Mouse (Mus musculus) kidney, adult 11 months (tissue): ENCODE measurements around the gene Cryzl1.

Source experiments
- DNase-seq: peaks from one replicate; pipeline ENCODE4 v3.0.0; 2022

Cryzl1 gene

DNA sequence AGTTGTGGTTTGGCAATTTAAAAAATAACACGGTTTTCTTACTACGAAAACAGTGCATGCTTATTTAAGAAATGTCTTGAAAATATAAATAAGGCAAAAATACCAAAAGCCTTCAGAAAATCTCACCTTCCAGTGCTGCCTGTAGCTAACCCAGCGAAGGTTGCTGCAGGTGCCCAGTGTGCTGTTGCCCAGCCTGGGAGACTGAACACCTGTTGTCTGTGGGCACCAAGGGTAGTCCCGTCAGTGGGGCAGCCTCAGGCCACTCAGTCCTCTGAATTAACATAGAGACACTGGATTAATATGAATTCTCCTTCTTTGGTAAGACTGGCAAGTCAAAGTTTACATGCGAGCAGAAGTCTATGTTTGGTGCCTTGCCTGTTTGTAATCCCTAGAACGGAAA, 9.7 kb upstream of the Cryzl1 start:
- DNase-seq = no peak

GRCm38 (mm10) chr16:91736046-91736816, 7.5 kb upstream of the Cryzl1 start:
- peak; percentile 22 for DNase-seq

DNA sequence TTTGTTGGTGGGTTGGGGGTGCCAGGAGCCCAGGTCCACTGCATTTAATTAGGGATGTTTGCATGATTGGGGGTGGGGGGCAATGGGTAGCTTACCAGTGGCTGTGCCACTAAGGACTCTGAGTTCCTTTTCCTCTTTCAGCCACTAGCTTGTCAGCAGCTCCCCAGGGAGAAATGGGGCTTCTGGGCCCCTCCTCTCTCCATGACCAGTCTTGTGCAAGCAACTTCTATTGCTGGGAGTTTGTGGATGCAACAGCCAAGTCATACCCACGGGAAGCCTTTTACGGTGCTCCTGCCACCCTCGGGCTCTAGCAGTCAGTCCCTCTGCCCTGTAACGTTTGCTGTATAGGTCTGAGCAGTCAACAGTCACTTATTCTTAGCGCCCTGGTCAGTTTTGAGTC, 6.0 kb upstream of the Cryzl1 start:
- DNase-seq = no peak

GRCm38 (mm10) chr16:91732816-91733215, 4.0 kb upstream of the Cryzl1 start:
- DNase-seq = no peak

DNA sequence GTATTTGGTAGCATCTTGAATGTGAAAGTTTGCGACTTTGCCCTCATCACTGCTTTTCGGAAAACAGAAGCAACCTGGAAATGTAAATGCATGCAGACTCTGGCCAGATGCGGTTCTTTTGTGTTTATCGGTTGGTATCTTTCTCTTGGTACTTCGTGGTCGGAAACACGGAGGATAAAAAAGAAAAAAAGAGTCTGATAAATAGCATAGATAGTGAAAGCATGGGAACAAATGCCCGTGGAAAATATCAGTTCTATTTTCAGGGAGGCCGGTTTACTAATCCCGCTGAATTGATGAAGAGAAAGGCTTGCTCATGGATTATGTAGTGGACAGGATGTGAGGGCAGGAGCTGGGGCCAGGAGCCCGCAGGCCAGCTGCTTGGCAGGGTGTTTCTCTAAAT, 1.7 kb upstream of the Cryzl1 start:
- no peak for DNase-seq

DNA sequence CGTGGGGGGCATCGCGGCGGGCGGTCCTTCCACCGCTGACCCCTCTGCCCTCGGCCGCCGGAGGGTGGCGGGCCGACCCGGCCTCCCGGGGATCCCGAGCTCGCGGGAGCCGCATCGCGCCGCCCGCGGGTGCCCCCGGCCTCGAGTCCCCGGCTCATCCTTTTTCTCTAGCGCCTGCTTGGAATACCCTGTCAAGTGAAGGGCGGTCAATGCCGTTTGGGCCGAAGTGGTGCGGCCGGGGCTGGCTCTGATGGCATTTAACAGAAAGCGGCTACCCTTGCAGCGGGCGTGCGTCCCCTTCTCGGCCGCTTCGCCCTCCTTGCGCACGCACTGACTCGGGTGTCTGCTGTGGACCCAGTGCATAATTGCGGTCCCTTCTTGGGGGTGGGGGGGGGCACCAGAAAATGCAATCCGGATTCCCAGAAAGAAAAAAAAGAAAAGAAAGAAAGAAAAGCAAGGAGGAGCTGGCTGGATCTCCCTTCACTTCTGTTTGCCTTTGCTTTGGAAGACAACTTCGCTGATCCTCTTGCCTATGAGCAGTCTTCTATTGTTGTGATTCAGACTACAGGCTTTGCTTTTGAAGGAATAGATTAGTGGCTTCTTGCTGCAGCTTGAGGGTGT, 1.2 kb upstream of the Cryzl1 start:
- DNase-seq = peak; percentile 28

GRCm38 (mm10) chr16:91729066-91729482, 299 bp upstream of the Cryzl1 start, which contains the start of gene Itsn1:
Gene Itsn1 (plus strand): TSS chr16:91729281.
- DNase-seq = peak; percentile 98

GRCm38 (mm10) chr16:91727433-91727832, 1.3 kb downstream of the Cryzl1 start:
- peak; percentile 19 for DNase-seq

GRCm38 (mm10) chr16:91724247-91724646, 4.5 kb downstream of the Cryzl1 start:
- DNase-seq = peak; percentile 65

DNA sequence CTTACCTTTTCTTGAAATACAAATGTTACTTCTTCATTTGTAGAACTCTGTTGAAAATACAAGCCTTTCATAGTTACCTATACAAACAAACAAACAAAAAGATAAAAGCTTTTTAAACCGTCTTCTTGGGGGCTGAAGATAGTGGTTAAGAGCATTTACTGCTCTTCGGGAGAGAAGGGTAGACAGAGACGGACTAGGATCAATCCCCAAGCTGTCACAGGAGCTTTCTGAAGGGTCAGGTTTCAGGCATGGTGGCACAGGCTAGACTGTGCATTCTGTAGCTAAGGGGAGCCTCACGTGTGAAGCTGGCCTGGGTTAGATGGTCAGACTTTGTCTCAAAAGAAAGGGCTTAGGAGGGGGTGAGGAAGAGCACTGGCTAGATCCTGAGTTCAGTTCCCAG, 11.4 kb downstream of the Cryzl1 start:
- no peak for DNase-seq

DNA sequence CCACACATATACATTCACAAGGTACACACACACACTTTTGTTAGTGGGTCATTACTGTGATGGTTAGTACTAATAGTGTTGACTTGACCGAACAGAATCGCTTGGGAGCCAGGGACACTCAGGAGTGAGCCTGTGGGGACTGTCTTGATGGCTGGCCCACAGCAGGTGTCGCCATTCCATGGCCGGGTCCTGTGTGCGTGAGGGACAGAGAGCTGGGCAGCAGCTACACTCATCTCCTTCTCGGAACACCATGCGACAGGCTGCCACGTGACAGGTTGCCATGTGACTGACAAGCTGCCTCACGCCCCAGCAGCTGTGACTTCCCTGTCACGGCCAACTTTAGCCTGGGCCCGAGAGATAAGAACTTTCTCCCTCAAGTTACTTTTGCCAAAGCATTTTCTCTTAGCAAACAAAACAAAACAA, 11.8 kb downstream of the Cryzl1 start:
- no peak for DNase-seq

DNA sequence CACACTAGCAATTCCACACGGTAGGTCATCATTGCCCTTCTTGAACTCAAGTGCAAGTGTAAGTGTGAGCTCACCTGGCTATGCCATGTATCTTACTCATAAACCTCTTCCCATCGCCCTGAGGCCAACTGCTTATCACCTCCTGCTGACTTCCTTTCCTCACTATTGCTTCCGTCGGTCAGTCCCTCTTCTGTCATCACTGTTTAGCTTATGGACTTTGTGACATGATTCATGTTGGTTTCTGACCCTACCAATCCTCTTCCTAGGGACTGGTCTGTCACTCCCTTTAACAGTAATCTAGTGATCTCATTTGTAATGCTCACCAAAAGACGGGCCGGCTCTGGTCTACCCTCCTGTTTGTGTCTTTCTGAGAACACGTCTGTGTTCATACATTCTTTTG, 18.5 kb downstream of the Cryzl1 start:
- no peak for DNase-seq

- no peak for DNase-seq
Measured at GRCm38 (mm10) chr16:91704603-91705340, 24.0 kb downstream of the Cryzl1 start.

DNA sequence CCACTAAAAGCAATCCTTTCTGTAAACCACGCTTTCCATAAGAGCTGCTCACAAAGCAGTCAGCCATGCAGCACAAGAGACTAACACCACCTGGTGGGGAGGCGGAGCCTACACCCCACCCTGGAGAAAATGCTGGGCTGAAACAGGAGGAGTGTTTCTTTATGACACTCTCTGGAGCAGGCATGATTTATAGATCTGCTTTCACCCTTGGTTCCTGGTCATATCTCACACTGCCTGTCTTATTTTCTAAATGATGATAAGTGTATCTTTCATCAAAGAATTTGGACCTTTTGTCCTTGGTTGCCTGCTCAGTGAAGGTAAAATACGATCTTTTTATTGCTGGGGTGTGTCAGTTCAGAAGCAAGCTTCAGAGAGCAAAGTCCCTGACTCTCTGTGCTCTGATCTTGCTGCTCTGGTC, 26.0 kb downstream of the Cryzl1 start:
- DNase-seq = no peak

- DNase-seq = no peak
Measured at GRCm38 (mm10) chr16:91701908-91702307, 26.9 kb downstream of the Cryzl1 start.

DNA sequence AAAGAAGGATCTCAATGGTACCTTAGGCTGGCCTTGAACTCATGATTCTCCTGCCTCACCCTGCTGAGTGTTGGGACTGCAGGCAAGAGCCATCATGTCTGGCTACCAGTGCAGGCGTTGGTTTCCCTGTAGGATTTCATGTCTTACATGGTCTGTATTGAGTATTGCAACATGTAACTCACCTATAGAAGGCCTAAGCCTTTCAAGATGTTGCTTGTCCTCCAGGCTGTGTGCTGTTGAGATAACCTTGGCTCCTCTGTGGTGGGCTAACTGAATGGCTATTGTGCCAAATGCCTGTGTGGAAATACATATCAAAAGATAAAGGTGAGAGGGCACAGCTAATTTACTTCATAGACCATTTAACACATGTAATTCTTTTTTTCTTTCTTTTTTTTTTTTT, 29.8 kb downstream of the Cryzl1 start:
- DNase-seq = no peak

DNA sequence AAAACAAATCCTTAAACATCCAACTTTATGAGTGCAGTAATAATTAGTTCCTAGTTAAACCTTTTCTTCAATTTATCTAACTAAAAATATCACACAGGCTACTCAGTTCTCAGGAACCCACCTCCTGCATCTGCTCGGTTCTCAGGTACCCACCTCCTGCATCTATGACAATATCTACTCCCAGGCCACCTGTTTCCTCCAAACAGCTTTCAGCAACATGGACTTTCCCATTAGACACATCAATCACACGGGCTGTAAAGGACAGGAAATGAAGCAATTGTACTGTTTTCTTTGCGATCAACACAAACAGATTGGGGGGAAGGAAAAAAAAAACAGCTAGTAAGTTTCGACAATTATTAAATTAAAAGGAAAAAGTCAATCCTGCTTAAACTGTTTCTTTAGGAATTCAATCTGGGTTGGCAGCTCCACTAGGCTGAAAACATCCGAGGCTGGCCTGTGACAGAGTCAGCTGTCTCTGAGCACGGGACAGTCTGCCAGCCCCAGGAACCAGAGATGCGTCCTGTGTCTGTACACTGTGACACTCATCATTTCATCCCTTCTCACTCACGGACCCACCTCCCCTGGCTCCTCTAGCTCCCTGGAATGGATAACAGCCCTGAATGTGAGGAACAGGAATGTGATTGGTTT, 33.5 kb downstream of the Cryzl1 start:
- no peak for DNase-seq

GRCm38 (mm10) chr16:91694455-91695084, 34.2 kb downstream of the Cryzl1 start:
- DNase-seq = peak; percentile 54

DNA sequence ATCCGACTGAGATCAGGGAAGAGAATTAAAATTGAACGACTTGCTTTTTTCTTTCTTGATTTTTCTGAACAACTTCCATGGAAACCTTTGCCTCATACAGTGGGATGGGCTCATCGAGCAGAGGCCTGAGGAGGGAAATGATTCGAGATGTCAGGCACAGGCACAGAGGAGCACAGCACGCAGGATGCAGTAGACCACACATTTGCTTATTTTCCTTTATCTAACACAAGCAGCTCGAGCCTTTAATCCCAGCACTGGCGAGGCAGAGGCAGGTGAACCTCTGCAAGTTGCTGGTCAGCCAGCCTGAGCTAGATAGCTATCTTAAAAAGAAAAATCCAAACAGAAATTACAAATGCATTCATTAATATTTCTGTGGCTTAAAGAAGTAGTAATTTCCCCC, 39.0 kb downstream of the Cryzl1 start:
- DNase-seq = no peak

DNA sequence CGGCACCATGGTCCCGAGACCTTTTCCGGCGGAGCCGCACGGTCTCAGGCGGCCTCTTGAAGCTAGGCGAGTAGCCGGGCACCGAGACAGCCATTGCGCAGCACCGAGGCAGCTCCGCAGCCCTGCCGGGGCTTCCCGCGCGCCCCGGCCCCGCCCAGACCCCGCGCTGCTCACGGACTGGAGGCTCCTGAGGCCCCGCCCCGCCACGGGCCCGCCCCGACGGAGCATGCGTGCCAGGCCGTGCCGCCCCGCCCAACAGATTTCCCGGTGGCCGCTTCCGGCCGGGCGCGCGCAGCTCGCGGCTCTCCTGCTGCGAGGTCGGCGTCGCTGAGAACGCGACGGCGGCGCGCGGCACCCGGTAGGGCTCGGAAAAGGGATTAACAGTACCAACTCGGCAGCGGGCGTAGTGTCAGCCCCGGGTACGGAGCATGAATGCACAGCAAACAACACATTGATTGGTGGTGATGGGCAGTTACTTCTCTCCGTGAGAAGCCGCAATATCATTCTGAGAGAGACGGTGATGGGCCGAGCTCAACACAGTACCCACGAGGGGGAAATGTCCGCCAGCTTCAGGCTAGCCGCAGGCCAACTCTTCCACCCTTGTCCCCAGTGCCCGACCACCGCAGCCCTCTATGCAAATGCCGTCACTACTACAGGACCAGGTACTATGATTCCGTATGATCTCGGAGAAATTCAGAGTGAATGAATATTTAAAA, 40.0 kb downstream of the Cryzl1 start, which contains the start of gene Donson:
Gene Donson (minus strand): TSS at position 152 of the 716 bp plus-strand sequence.
- DNase-seq = peak; percentile 84

DNA sequence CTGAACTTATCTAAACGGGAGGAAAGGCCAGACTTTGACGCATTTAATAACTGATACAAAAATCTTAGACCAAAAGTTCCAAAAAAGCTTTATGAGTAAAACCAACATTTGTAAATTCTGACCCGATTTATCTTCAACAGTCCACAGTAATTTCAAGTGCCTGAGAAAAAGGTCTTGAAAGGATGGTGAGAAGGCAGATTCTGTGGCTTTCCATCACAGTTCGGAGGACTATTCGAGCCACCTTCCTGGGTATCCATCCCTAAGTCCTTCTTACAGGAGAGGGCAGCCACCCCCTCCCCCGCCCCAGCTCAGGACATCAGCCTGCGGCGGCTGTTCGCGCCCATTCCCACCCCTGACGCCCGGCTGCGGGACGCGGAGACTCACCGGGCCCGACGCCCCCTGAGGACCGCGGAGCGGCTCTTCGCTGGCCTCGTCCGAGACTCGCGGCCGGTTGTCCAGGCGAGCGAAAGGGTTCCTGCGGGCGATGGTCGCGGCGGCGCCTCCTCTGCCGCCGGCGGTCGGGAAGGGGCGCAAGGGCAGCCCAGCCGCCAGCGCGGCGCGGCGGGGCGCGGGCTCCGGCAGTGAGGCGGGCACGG, 40.7 kb downstream of the Cryzl1 start:
- no peak for DNase-seq

GRCm38 (mm10) chr16:91686369-91686768, 42.4 kb downstream of the Cryzl1 start:
- DNase-seq = no peak
